Mouse (Mus musculus) spleen, postnatal 10 days (tissue): ENCODE measurements around the gene Mgst3.
A peak's percentile ranks its signal among the peaks of the same experiment; 100 is the strongest.
"Not testable (repeated sequence)": the region's sequence is repeated elsewhere in the genome, so short reads cannot be mapped to it uniquely, and the experiment has no call there.

Source experiments
- DNase-seq, 2 experiments: peaks; one replicate each; pipeline ENCODE4 v3.0.0; 2021 to 2022; ENCODE audit warnings: low spot score in 2 of 2

The Mgst3 gene

GRCm38 (mm10) chr1:167360268-167360667, 33.4 kb downstream of the Mgst3 start:
- DNase-seq, result no peak

DNA sequence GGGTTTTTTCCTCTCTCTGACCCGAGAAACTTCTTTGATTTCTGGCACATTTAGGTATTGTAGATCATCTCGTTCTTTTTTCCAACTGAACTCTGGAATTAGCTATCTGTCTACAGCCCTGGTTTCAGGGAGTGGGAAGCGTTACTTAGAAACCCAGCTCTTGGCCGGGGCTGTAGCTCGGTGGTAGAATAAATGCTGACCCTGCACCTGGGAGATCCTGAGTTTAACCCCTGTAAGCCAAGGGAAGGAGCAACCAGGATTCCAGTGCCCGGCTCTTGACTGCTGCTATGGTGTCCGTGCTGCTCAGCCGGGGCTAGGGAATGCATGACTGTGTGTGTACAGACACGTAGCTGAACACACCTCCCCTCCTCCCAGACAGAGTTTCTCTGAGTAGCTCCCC, 34.9 kb downstream of the Mgst3 start:
- DNase-seq, result no peak

GRCm38 (mm10) chr1:167357387-167357786, 36.3 kb downstream of the Mgst3 start:
- no peak for DNase-seq

- DNase-seq, result peak in 1 of 2 experiments; percentile 32
Observed at GRCm38 (mm10) chr1:167352403-167352802, 41.2 kb downstream of the Mgst3 start.

DNA sequence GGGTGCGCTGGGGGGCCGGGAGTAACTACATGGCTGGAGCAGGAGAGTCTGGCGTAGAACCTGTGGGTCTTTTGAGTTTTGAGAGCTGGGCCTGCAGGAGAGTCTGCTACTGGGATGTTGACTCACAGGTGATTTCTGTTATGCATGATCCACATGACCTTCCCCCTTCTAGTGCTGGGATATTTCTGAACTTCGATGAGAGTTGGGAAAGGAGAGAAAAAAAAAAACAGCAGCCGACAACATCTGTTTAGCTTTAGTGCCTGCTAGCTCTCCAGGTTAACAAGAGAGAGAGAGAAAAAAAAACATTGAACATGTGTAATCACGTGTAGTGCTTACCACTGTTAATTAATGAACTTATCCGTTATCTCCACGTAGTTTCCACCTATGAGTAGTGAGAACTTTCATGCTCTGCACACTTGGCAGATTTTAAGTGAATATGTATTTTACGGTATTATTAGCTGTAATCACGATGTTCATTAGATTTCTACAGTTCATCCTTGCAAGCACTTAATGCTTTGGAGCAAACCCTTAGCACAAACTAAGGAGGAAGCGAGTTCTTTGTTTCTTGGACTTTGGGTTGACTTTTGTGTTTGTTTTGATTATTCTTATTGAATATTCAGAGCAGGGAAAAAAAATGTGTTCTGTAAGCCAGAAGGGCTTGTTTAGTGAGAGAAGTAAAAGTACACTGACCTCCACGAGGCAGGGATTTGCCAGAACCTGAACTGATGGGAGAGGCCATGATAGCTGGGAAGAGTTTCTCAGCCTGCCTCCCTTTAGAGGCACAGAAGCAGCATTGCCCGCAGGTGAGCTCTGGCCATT, 42.8 kb downstream of the Mgst3 start:
- no peak for DNase-seq

DNA sequence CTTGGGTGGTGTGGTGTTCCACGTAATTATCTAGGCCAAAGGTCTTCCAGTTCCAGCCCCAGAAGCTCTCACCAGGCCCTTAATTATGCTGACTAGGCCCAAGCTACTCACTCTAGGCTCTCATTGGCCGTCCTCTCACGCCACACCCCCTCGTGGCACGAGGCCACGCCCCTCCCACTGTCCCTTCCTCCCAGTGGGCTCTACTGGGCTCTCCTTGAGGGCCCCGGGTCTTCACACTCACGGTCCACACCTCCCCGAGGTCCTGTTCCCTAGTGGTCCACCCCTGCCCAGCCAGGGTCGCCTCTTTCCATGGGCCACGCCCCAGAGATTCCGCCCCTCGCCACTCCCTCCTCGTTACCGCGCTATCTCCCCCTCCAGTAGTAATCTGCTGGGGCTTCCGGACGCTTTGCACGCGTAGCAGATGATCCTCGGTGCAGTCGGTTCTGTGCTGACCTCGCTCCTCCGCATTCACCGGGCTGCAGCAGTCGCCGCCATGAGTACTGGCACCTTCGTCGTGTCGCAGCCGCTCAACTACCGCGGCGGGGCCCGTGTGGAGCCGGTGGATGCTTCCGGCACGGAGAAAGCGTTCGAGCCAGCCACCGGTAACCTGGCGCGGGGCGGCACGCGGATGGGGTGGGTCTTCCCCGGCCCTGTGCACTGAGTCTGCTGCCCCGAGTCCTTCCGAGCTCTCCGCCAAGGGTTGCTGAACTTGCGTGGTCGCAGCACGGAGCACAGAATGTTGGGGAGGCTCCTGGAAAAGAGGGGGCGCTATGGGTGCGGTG, 43.6 kb downstream of the Mgst3 start, which contains the start of gene Aldh9a1:
Aldh9a1 (plus strand) TSS at position 177 of the 782 bp plus-strand sequence.
- DNase-seq, result peak; percentile 90 to 92

- DNase-seq, result not testable (repeated sequence)
Observed at GRCm38 (mm10) chr1:167349206-167349605, 44.4 kb downstream of the Mgst3 start.

- not testable (repeated sequence) for DNase-seq
Observed at GRCm38 (mm10) chr1:167345994-167346520, 47.6 kb downstream of the Mgst3 start.

DNA sequence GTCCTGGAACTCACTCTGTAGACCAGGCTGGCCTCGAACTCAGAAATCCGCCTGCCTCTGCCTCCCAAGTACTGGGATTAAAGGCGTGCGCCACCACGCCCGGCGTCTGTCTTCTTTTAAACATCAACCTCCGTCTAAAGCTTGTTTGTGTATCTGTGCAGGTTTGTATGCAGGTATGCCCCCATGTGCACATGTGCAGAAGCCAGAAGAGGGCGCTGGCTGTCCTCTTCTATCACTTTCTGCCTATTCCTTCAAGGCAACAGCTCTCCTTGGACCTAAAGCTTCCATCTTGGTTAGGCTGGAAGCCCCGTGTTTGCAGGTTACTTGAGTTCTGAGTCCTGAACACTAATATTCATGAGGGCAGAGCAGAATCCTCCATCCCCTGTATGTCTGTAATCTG, 50.8 kb downstream of the Mgst3 start:
- no peak for DNase-seq

GRCm38 (mm10) chr1:167340910-167341528, 52.6 kb downstream of the Mgst3 start:
- DNase-seq, result peak; percentile 17 to 26

- peak; percentile 26 to 29 for DNase-seq
Observed at GRCm38 (mm10) chr1:167340111-167340787, 53.4 kb downstream of the Mgst3 start.

- DNase-seq, result no peak
Observed at GRCm38 (mm10) chr1:167339177-167339781, 54.4 kb downstream of the Mgst3 start.

DNA sequence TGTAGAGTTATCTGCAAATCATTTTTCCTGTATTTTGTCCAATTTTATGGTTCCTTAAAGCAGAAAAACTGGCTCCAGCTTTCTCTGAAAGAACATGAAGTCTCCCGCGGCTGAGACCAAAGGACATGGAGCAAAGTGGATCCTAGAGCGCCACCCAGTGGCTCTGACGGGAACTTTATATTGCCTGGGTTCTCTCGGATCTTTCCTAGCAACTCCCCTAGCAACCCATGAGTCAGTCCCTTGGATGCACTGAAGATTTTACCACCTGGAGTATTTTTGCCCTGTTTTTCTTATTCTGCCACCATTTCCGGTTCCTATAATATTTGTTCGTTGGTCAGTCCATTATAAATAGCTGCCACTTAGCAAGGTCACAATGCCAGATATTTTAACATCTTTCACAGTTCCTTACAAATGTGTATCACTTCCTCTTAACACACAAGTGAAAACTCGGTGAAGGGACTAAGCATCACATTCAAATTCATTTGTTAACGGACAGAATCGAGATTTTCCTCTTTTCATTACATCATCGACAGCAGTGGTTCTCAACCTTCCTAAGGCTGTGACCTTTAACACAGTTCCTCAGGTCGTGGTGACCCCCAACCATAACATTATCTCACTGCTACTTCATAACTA, 56.1 kb downstream of the Mgst3 start:
- peak; percentile 68 to 86 for DNase-seq

DNA sequence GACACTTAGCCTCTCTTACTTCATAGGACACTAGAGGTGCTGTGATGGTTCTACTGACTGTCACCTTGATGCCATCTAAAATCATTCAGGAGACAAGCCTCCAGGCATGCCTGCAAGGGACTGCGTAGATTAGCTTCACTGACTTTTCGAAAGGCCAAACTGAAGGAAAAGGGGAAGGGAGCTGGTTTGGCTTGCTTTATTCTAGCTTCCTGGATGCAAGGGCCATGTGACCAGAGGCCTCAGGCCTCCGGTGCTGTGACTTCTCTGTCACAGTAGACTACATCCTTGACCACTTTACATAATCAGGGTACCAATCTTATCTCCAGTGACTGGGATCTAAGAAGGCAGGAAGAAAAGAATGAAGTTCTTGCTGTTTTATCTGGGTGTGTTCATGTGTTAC, 57.2 kb downstream of the Mgst3 start:
- no peak for DNase-seq

GRCm38 (mm10) chr1:167331106-167331505, 62.5 kb downstream of the Mgst3 start:
- no peak for DNase-seq

GRCm38 (mm10) chr1:167328776-167329175, 64.9 kb downstream of the Mgst3 start:
- no peak for DNase-seq
